Mouse (Mus musculus): Measurements from ENCODE around the gene Ydjc.
A peak's percentile ranks its signal among the peaks of the same experiment; 100 is the strongest.
"Not testable (repeated sequence)": the region's sequence is repeated elsewhere in the genome, so short reads cannot be mapped to it uniquely, and the experiment has no call there.

The Ydjc gene

DNA sequence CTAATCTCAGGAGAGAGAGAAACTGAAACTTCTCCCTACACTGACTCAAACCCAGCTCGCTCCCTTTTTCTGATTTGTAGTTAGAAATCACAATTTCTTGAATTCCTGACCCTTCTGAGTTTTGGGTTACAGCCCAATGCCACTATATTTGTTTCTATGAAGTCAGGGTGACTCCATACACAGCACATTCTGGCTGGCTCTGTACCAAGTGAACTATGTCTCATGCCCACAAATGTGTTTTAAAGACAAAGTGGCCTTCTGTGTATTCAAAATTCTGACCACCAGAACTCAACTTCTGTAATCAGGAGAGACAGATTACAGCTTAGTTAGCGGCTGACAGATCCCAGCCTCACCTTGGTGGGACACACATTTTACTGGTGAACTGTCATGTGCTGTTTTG lies 9.9 kb downstream of the Ydjc start:
- DNase-seq, result no peak

DNA sequence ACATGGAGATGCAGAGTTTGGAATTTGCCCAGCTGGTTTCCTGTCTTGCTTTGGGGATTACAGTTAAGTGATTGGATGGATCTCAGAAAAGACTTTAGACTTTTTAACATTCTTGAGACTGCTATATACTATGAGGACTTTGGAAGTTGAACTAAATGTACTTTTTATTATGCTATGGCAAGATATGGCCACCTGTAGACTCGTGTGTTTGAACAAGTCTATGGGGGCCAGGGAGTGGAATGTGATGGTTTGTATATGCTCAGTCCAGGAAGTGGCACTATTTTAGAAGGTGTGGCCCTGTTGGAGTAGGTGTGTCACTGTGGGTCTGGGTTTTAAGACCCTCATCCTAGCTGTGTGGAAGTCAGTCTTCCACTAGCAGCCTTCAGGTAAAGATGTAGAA lies 21.1 kb downstream of the Ydjc start:
- not testable (repeated sequence) for DNase-seq

DNA sequence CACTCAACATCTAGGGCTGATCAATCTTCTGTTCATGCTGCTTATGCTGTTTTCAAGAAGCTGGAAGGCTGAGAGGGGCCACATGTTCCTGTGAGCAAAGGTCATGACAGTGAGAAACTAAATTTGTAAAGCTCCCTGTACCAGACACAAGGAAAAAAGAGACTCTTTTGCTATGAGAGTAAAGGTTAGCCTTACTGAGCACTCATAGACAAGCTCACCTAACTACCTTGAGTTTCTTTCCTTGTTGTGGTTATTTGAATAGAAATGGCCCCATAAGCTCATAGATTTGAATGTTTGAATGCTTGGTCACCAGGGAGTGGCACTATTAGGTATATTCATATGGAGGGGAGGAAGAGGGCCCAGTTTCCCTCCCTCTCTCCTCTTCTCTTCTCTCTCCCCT lies 22.8 kb downstream of the Ydjc start:
- no peak for DNase-seq

DNA sequence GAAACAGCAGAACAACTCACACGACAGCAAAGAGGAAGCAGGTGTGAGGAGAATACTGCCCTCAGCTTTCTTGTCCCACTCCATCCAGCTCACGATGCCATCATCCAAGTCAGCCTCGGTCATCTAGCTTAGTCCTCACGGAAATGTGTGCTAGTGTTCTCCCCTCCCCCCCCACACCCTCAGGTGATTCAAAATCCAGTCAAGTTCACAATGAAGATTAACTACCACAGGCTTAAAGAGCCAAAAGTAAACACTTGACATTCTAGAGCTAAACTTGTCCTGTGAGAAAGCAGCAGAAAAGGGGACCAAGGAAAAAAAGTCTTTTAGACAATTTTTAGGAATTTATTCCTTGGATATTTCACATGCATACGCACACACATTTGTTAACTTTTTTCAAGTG lies 23.6 kb downstream of the Ydjc start:
- DNase-seq, result no peak

DNA sequence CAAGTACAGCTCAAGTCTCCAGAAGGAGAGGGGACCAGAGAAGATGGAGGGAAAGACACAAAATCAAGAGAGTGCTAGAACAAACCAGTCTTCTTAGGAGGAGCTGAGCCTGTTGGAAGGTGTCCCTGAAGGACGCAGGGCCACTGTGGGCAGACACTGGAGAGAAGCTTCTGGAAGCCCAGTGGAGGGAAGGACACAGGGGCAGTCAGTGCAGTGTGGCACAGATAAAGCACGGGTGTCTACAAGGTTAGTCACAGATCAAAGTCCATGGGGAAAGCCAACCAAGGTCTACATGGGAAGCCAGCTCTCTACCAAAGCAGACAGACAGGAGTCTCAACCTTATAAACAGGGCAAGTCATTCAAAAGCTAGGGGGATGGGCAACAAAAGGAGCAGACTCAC lies 31.3 kb downstream of the Ydjc start:
- no peak for DNase-seq

DNA sequence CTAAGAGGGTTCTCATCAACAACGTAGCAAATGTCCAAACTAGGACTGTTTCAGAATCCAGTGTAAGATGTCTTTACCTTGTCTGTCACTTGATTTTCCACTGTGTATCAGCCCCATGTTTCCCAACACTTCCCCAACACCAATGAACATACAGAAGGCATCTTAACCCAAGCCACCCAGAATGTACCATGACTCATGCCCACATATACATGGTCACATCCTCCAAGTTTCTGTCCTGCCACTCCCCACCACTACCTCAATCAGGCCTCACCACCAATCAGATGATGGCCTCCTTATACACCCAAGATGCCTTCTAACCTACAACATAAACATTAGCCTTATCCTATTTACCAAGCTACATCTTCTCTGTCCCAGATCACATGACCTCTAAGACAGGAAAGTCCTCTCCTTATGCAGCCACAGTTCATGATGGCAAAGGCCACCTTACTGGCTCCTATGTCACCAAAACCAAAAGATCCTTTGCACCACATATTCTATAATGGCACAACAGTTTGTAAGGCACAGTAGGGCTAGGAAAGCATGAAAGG lies 33.3 kb downstream of the Ydjc start:
- DNase-seq, result no peak

DNA sequence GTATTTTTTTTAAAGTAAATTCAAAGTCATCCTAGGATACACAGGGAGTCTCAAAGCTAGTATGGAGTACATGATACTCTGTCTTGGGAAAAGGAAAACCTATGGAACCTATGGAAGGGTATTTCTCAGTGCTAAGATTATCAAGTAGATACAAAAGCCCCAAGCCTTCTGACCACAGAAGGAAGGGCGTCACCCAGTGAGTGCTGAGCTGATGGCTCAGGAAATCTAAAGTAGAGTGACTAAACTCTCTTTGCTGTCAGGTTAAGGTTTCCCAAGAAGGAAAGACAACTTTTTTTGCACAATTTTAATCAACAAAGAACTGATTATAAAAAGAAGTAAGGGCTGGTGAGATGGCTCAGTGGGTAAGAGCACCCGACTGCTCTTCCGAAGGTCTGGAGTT lies 35.3 kb downstream of the Ydjc start:
- DNase-seq, result no peak

DNA sequence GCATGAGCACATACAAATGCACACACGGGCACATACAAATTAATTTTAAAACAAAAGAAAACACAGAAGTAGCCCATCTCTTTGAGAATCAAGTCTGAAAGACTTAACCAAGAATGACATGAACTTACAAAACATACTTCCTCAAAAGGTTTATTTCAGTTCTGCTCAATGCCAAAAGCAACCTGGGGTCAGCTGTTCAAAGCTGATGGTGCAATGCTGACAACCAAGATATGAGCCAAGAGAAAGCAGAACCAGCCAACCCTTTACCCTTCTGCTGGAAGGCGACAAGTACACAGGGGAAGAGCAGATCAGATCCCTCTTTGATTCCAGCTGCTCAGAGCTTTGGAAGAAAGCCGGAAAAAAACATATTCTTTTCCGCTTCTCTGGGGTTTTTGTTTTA lies 37.0 kb downstream of the Ydjc start:
- no peak for DNase-seq

DNA sequence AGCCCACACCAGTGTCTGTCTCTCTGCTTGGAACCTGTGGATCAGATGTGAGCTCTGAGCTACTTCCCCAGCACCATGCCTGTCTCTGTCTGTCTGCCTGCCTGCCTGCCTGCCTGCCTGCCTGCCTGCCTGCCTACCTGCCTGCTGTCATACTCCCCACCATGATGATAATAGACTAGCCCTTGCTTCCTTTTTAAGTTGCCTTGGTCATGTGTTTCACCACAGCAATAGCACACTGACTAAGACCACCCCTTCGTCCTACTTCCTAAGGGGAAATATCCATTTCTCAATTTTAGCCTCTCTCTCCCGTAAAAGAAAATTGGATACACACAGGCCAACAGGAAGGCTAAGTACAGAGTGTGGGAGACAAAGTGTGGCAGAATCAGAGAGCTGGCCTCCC lies 37.7 kb downstream of the Ydjc start:
- no peak for DNase-seq

DNA sequence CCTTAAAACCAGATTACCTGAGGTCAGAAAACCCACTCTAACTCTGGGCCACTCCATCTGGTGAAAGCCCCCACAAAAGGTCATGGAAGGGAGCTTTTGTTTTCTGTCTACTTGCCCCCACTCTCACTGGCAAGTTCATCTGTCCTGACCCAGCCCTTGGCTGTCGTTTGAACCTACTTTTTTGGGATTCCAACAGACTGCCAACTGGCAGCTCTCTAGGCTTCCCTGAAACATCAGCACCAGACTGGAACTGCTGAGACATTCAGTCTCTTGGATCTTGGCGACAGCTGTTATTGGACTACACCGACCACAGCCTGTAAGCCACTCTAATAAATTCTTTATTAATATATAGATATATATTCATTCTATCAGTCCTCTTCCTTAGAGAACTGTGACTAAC lies 38.6 kb downstream of the Ydjc start:
- no peak for DNase-seq

DNA sequence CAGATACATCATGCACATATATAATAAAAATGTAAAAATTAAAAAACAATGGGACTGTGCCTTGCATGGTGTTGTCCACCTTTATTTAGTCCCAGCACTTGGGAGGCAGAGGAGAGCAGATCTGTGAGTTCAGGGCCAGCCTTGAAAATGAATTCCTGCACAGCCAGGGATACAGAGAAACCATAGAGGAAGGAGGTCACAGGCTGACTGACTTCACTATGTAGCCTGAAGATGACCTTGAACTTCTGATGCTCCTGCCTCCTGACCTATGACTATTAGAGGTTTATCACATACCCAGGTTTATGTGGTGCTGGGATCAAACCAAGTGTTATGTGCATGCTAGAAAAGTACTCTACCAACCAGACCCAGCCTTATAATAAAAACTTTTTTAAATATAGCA lies 41.1 kb downstream of the Ydjc start:
- no peak for DNase-seq

DNA sequence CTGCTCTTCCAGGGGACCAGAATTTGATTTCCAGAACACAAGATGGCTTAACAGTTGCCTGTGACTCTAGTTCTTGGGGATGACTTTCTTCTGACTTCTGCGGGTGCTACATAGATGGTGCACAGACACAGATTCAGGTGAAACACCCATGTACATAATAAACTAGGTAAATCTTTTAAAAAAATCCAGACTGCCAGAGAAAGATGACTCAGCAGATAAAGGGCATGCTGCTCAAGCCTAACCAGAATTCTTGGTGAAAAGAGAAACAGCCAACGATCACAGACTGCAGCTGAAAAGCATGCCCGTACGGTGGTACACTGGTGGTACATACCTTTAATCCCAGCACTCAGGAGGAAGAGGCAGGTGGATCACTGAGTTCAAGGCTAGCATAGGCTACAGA lies 49.4 kb downstream of the Ydjc start:
- DNase-seq, result no peak

DNA sequence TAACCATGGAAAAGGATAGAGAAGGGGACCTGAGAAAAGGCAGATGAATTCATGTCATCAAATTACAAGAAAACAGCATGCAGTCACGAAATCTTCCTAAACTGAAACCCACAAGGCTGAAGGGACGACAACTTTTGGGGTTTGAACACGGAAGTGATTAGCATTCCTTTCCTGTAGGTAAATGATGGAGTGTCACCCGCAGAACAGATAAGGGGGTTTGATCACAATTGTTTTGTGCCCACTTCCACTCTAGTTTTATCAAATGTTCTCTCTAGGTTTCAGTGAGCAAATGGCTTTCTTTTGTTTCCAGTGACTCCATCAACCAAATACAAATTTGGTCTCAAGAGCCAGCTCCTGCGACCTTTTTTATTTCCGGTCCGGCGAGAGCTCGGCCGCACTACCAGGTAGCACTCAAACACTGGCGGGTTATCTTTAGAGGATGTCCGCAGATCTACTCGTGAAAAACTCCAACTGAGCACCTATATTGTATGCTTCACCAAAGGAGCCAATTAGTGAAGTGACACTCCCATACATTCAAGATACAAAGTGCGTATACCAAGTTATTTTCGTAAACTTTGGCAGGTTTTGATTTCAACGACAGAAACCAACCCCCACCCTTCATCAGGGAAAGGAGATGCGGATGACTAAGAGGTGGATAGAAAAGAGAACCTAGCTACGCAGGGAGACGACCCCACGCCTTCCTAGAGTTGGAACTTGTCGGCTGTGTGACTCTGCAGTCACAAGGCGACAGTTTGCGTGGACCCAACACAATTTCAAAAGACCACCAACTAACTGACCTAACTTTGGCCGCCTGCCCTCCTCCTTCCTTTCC lies 55.9 kb downstream of the Ydjc start:
- DNase-seq, result no peak

DNA sequence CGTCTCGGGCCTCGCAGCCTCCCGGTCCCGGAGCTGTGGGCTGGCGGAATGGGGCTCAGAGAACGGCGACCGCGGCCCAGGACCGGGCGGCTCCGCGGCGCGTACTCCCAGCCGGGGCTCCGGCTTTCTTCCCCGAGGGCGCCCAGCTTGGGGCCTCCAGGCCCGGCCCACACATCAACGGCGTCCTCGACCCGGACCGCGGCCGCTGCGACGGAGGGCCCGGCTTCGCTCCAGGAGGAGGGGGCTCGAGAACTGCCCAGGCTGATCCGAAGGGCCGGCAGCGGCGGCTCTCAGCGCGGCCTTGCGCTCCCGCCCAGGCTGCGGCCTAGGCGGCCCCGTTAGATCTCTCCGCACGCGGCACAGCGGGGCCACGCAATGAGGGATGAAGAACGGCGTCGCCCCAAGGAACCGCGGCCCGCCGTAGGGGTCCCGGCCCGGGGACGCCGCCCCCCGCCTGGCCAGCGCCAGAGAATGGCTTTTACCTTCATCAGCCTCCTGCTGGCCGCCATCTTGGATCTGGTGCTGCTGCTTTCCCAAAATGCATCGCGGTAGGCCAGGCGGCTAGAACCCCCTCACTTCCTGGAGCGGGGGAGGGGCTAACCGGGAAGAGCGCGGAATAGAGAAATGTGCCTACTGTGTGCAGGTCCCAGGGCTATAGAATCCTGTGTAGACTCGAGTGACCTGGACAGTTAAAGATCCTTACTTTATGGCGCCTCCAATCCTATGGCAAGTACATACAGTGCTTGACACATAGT lies 56.7 kb downstream of the Ydjc start:
- DNase-seq, result peak; percentile 88

DNA sequence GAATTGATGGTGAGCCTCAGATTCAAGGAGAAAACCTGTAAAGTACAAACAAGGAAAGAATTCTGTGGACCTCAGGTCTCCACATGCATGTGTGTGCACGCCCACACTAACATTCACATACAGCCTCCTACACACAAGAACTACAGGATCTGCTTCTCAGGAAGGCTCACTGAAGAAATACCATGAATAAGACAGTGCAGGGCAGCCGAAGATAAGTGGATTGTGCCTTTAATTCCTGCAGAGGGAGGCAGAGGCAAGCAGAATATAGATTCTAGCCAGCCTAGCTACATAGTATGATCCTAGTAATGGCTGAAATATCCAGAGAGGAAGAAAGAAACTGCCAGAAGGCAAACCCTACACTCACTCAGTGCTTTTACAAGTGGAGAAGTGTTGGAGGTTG lies 57.6 kb downstream of the Ydjc start:
- DNase-seq, result no peak

DNA sequence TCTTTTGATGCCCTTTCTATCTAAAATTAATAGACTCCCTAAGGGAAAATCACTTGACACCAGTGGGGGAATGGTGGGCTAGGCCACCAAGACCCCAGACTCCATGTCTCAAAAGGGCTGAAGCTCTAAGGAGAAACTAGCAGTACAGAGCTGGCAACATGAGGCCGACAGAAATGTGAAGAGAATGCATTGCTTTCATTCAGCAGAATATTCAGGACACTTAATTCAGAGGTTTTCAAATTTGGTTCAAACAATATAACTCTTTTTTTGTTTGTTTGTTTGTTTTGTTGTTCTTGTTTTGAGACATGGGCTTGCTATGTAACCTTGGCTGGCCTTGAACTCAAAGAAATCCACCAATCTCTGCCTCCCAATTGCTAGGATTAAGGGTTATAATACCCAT lies 58.1 kb downstream of the Ydjc start, which contains the start of gene Ube2l3:
Gene Ube2l3 (minus strand): TSS at position 101 of the 400 bp plus-strand sequence.
- DNase-seq, result no peak

DNA sequence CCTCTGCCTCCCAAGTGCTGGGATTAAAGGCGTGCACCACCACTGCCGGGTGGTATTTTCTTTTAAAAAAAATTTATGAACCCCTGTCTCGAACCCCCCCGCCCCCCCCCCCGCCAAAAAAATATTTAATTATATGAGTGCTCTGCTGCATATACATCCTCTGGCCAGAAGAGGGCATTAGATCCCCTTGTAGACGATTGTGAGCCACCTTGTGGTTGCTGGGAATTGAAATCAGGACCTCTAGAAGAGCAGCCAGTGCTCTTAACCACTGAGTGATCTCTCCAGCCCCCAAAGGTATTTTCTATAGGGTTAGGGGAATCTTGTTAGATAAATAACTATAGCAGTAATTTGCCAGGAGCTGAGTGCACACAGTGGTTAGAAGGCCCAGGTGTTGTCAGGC lies 60.6 kb downstream of the Ydjc start:
- DNase-seq, result peak; percentile 39

DNA sequence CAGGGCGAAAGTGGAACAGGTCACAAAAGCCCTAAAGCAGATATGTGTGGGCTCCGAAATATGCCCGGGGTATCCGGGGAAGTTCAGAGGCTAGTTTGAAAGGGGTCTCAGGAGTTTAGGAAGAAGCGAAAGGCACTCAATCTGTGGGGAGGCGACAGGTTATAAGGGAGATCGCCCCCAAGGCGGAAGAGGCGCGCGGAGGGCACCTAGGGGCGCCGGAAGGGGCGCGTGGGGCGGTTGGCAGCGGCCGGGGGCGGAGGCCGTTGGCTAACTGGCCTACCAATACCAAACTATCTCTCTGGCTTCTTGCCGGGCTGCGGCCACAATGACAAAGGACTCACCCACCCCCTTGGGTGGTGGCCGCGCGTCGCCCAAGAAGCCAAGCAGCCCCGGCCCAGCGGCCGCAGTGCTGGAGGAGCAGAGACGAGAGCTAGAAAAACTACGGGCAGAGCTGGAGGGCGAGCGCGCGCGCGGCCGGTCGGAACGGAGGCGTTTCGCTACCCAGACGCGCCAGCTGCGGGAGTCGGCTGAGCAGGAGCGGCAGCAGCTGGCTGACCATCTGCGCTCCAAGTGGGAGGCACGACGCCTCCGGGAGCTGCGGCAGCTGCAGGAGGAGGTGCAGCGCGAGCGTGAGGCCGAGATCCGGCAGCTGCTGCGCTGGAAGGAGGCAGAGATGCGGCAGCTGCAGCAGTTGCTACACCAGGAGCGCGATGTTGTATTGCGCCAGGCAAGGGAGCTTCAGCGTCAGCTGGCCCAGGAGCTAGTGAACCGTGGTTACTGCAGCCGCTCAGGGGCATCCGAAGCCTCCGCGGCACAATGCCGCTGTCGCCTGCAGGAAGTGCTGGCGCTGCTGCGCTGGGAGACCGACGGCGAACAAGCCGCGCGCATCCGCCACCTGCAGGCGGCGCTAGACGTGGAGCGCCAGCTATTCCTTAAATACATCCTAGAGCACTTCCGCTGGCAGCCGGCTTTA lies 64.3 kb downstream of the Ydjc start, which contains the start of gene Rimbp3:
Gene Rimbp3 (plus strand): TSS at position 215 of the 973 bp plus-strand sequence.
- peak; percentile 89 for DNase-seq

DNA sequence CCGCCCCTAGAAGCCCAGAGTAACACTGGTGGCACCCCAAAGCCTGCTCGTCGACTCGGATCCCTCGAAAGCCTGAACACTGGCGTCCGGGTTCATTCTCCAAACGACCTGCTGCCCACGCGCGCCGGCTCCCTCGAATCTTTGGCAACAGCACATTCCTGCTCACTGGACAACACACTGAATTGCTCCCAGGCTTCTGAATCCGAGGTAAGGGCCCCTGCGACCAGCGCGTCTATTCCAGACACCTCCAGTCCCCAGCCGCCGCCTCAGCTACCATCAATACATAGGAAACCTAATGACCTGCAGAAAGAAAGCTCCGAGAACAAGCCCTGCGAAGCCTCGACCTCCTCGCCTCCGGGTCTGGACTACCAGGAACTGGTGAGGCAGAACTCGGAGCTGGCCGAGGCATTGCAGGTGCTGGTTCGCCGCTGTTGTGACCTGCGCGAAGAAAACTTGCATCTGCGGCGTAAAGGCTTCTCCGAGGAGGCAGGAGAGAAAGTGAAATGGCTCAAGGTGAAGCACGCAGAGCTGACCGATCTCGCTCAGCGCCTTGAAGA lies 65.1 kb downstream of the Ydjc start:
- DNase-seq, result no peak

All from kidney, adult 18-20 months (tissue).